Mouse (Mus musculus): ENCODE measurements around the gene Dip2b.

DNA sequence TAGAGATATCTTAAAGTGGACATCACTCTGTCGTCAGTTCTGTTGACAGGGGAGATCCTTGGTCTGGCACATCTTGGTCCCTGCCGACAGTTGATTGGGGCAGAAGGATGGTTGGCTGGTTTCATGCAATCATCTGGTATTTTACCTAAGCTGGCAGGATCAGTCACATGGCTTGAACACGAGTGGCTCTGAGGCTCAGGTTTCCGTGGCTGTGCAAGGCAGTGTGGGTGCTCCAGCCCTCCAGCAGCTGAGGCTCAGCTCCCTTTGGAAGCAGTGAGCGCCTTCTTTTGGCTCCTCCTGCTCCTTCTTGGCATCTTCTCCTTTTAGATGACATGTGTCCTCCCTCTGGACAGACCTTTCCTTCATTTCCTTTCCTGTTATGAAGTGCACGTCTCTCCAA lies 7.1 kb downstream of the Dip2b start:
- TF ChIP-seq CTCF (IDR thresholded peaks at IDR 0.05; ENCODE audit: control insufficient read depth, insufficient read depth, insufficient read length) (no peak), MAX (IDR thresholded peaks at IDR 0.05) (no peak), CEBPB (IDR thresholded peaks at IDR 0.05; ENCODE audit: low read depth) (no peak)
